Mouse (Mus musculus) mouse embryonic stem cell (cell line): Measurements from ENCODE around the gene Mapk14.
"Not testable (repeated sequence)": the region's sequence is repeated elsewhere in the genome, so short reads cannot be mapped to it uniquely, and the experiment has no call there.

Experiments
- in situ Hi-C, 2 experiments: fragments of 300-500 bp; cut with MboI; formaldehyde crosslinking; loops; 1 replicate in 1 of 2; 3 replicates in 1 of 2; pipeline ENCODE4 v1.14.3; 2019 to 2020; ENCODE audit warnings: low sequenced_read_pairs in 2 of 2, low pct_unique_long_range_greater_than_20kb in 1 of 2, mixed read lengths in 1 of 2; ENCODE audit not compliant: unreplicated experiment in 1 of 2

Mapk14 gene

DNA sequence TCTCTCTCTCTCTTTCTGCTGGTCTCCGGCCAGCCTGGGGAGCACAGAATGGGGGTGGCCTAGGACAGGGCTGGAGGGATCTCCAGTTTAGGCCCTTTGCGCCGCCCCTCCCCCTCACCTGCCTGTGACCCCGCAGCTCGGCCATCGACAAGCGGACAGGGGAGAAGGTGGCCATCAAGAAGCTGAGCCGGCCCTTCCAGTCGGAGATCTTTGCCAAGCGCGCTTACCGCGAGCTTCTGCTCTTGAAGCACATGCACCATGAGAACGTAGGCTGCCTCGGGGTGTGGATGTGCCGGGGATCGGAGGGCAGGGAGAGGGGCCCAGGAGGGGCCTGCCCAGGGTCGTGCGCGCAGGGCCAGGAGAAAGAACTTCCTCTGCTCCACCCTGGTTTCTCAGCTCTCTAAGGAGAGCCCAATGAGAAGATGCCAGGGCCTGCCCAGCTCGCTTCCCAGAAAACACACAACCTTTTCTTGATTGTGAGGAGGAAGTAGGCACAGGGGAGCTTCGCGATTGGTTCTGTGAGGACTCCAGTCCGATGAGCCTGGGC lies 78.8 kb downstream of the Mapk14 start:
- in situ Hi-C loops = no loop called here

GRCm38 (mm10) chr17:28771289-28771688 lies 80.2 kb downstream of the Mapk14 start:
- in situ Hi-C loops = no loop called here

DNA sequence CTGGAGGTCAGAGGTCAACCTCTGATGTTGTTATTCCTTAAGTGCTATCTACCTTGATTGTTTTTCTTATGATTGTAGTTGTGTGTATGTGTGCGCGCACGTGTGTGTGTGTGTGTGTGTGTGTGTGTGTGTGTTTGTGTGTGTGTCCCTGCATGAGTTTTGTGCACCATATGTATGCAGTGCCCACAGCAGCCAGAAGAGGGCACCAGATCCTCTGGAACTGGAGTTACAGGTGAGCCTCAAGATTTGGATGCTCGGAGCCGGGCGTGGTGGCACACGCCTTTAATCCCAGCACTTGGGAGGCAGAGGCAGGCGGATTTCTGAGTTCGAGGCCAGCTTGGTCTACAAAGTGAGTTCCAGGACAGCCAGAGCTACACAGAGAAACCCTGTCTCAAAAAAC lies 83.2 kb downstream of the Mapk14 start:
- in situ Hi-C loops = not testable (repeated sequence)

GRCm38 (mm10) chr17:28775161-28775560 lies 84.0 kb downstream of the Mapk14 start:
- in situ Hi-C loops = no loop called here

DNA sequence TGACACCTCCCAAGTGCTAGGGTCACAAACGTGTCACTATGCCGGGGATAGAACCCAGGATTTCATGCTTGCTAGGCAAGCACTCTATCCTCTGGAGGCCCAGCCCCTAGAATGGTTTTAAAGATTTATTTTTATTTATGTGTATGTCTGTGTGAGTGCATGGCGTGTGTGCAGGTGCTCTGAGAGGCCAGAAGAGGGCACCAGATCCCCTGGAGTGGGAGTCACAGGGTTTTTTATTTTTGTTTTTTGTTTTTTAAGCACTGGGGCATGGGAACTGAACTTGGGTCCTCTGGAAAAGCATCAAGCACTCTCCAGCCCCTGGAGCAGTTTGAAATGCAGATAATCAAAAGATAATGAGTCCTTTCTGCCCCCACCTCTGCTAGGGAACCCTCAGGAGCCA lies 85.7 kb downstream of the Mapk14 start:
- in situ Hi-C loops = no loop called here

DNA sequence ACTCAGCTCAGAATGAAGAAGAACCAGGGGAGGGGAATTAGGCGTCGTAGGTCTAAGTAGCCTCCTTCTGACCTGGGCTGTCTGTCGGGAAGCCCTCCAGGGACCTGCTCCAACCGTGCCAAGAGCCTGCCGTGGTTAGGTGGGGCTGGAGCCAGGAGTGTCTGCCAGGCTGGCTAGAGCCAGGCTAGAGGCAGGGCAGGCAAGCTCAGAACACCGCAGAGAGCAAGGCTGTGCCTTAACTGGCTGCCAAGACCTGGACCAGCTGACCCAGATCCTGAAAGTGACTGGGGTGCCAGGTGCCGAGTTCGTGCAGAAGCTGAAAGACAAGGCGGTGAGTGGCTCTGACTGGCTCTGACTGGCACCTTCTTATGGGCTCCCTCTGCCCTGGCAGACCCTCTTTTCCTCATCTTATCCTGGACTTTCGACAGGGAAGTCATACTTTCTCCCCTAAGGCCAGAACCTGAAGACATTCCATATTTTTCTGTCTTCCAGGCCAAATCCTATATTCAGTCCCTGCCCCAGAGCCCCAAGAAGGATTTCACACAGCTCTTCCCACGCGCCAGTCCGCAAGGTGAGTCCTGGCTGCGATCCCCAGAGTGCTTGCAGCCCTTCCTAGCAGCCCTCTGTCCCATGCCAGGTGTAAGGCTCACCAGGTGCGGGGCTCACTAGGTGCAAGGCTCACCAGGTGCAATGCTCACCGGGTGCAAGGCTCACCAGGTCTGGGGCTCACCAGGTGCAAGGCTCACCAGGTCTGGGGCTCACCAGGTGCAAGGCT lies 86.3 kb downstream of the Mapk14 start:
- in situ Hi-C loops = no loop called here

DNA sequence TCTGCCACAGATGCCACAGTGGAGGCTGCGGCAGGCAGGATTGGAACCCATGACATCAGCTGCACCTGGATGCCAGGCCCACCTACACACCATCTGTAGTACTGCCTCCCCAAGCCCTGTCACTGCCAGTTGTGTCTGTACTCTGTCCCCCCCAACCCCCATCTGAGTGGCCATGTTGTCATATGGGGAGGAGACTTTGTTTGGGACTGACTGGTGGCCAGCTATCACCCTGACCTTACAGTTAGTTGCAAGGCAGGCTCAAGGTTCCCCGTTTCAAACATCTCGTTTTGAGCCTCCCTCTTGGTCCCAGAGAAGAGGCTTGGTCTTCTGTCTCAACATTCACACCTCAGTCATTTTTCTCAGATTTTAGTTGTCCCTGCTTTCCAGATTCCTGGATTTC lies 88.6 kb downstream of the Mapk14 start:
- in situ Hi-C loops = no loop called here

- in situ Hi-C loops = no loop called here
Observed at GRCm38 (mm10) chr17:28780836-28781235, 89.7 kb downstream of the Mapk14 start.

- in situ Hi-C loops = no loop called here
Observed at GRCm38 (mm10) chr17:28781290-28782045, 90.3 kb downstream of the Mapk14 start.

- in situ Hi-C loops = no loop called here
Observed at GRCm38 (mm10) chr17:28785036-28785435, 93.9 kb downstream of the Mapk14 start.

GRCm38 (mm10) chr17:28787507-28787906 lies 96.4 kb downstream of the Mapk14 start:
- in situ Hi-C loops = no loop called here

GRCm38 (mm10) chr17:28797031-28797430 lies 105.9 kb downstream of the Mapk14 start:
- in situ Hi-C loops = no loop called here
